Mouse (Mus musculus): Measurements from ENCODE around the gene Enpp5. TPM values are rescaled to one million over a fixed set of nuclear protein-coding genes. Genes with fewer than 3 reads are reported as not detected.

Enpp5 gene
- under 1 TPM; 0.76 TPM for total RNA-seq (2023)

DNA sequence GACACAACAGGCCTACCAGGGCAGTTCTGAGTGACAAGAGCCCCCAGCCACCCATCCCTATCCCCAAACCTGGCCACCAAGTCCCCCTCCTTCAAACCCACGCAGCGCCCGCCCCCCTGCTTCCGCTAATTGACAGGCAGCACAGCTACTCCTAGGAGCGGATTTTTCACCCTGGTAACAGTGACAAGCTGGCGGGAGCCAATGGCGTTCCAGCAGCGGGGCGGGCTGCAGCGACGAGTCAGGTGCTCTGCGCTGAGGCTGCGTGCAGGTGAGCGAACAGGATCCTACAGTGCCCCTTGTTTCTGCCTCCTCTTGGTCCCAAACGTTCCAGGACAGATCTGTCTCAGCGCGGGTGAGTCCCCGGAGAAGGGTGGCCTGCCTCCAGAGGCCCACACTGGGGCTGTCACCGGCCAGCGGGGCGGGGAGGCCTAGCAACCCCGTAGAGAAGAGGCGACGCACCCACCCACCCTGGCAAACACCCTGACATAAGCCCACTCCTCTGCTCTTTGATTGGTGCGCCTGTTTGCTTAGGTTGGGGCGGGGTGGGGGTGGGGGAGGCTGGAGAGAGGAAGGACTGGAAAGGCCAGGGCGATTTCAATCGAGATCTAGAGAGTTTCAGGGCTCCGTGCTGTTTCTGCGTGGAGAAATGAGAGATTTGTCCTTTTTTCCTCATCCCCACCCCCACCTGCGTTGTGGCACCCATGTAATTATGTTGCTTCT, at the start of gene Enpp5:
Gene Enpp5, plus strand, starts transcription at position 183 of the 720 bp plus-strand sequence.

DNA sequence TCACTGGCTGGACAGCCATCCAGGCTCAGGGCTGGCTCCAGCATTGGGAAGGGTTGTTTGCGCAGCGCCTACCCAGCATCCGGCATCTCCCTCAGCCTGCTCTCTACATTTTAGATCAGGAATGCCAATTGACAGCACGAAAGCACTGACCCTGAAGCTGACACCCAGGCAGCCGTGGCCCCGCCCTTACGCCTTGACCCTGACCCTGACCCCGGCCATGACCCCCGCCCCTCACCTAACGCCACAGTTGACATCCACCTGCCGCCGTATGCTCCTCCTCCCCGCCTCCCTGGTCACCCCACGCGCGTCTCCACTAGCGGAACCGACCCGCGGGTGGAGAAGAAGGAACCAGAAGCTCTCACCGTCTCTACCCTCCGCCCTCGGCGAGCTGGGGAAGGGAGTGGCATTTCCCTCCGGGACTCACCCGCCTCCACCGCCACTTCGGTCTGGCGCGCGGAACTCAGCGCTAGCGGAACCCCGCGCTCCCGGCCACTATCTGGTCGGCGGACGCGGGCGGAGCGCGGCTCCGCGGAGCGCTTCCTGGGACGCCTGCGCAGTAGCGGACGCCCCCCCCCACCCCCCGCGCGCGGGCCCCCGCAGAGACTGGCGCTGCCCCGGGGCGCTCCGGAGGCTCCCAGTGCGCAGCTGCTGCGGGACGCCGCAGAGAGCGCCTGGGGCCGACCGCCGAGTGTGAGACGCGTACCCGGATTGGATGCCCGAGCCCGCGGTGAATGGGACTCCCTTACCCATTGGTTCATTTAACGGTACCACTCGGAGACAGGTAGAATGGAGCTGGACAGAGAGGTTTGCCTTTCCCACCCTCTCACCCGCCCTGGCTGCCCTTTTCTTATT, 26.9 kb downstream of the Enpp5 start, which contains the start of gene Enpp4:
Gene Enpp4, minus strand, starts transcription at position 523 of the 852 bp plus-strand sequence.

Other genes starting within 250 kb of the Enpp5 start
- 1 to 10 TPM; 5.4 to 5.5 TPM for gene Enpp4, start 27.0 kb downstream of the Enpp5 start, total RNA-seq (2023)
- under 1 TPM; 0.12 to 0.26 TPM for gene Clic5, start 109.8 kb downstream of the Enpp5 start, total RNA-seq (2023)

Measured in monocyte, adult 59 days (primary cell).